Mouse (Mus musculus) erythroblast, embryonic 14.5 days (primary cell): ENCODE data around the gene Gpc6. TPM values are rescaled to one million over a fixed set of nuclear protein-coding genes. Genes with fewer than 3 reads are reported as not detected.

Experiments used
- H3K27me3 ChIP-seq: 2 replicates; pipeline ENCODE4 v1.6.1; 2012; ENCODE audit warnings: inconsistent platforms; ENCODE audit not compliant: control insufficient read depth
- H3K36me3 ChIP-seq: 2 replicates; pipeline ENCODE4 v1.6.1; 2012; ENCODE audit warnings: mild to moderate bottlenecking, inconsistent platforms; ENCODE audit not compliant: control insufficient read depth
- H3K4me1 ChIP-seq: 2 replicates; pipeline ENCODE4 v1.6.1; 2012; ENCODE audit warnings: inconsistent platforms; ENCODE audit not compliant: control insufficient read depth
- H3K4me3 ChIP-seq: replicated peaks from 2 replicates; pipeline ENCODE3; 2012; ENCODE audit warnings: moderate library complexity, mild to moderate bottlenecking, inconsistent platforms
- H3K9me3 ChIP-seq: 2 replicates; pipeline ENCODE4 v1.6.1; 2012; ENCODE audit warnings: low read length, inconsistent platforms, mixed read lengths; ENCODE audit not compliant: control insufficient read depth
- GATA1 ChIP-seq: IDR thresholded peaks from 2 replicates; pipeline ENCODE4 v1.6.1; 2012; ENCODE audit warnings: low read length, inconsistent platforms, mixed read lengths
- TAL1 ChIP-seq: IDR thresholded peaks from 3 replicates; pipeline ENCODE4 v1.6.1; 2012; ENCODE audit warnings: low read length, inconsistent platforms, mixed read lengths
- polyA plus RNA-seq: library from polyadenylated mRNA; stranded (reverse); fragments of >175 nt; gene quantifications from 2 replicates; pipeline ENCODE4 v1.2.3, GENCODE M21; 2012

Gene Gpc6
- polyA plus RNA-seq, 1 experiment = not detected

DNA sequence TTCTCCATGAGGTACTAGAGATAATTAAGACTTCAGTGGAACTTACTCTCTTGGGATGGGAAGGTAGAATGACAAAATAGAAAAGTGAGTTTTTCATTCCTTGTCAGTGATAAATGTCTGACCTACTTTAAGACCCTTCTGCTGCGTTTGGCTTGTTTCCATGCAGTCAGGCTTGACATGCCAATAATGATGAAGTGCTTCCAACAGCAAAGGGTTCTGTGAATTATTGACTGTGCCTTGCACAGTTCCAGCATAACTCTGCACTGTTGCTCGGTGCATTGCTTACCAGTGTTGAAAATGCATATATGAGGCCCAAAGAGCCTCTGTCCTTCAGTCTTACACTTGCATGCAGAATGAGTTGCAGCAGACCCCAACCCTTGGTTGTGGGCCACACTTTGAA, 548.3 kb downstream of the Gpc6 start:
- Histone ChIP-seq H3K9me3 (peaks cover 23% of the 10 kb centered on the region), H3K36me3 (no peaks in the 10 kb centered on the region)
- TF ChIP-seq TAL1 (no peak), GATA1 (no peak)

DNA sequence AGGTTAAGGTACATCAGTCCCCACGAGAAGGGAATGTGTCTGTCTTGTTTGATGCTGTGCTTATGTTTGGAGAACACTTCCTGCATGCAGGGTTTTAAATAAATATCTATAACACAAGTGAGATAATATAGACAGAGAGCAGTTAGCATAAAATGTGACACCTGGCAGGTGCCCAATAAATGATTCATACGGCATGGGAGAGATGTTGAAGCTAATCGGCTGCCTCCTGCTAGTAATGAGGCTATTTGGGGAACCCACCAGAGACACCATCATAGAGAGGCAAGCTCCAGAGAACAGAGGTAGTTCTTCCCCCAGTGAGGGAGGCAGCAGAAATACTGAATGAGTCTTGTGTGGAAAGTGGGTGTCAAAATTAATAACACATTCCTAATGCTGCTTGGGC, 553.8 kb downstream of the Gpc6 start:
- no peak overlapping the region for H3K4me3 ChIP-seq
- TF ChIP-seq GATA1 (no peak), TAL1 (no peak)
- H3K27me3 ChIP-seq = no peaks in the 10 kb centered on the region
- H3K4me1 ChIP-seq = no peaks in the 10 kb centered on the region
- no peaks in the 10 kb centered on the region for H3K9me3 ChIP-seq
- H3K36me3 ChIP-seq = no peaks in the 10 kb centered on the region

More for the DNA sequence above, 548.3 kb downstream of the Gpc6 start:
- Histone ChIP-seq H3K4me3 (no peak overlapping the region), H3K4me1 (no peaks in the 10 kb centered on the region), H3K27me3 (no peaks in the 10 kb centered on the region)

DNA sequence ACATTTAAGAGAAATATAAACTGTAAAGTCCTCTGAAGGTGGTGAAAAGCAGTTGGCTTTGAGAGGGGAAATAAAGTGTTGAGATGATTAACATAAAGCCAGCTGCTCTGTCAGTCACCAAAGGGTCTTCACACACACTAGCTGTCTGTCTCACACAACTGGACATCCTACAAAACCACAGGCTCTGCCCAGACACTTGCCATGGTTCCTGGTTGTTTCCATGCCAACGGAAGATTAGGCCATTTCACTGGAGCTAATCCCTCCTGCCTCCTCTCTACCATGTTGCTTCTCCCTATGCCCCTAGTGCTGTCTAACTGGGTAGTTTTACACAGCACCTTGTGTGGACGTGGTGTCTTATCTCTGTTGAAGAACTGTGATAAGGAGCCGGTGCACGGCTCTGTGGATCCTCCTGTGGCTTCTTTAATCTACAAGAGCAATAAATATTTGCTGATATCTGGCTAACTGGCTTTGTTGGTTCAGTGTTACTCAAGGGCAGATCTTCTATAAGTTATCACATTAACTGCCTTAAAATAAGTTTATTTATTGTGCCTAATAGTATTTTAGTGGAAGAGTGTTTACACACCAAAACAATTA, 562.1 kb downstream of the Gpc6 start:
- Histone ChIP-seq H3K9me3 (peaks cover 6% of the 10 kb centered on the region; the same call in 1 of the 2 replicates), H3K4me3 (no peak overlapping the region), H3K4me1 (no peaks in the 10 kb centered on the region), H3K27me3 (no peaks in the 10 kb centered on the region), H3K36me3 (no peaks in the 10 kb centered on the region)
- no peak for TF ChIP-seq TAL1
- TF ChIP-seq GATA1 = no peak

DNA sequence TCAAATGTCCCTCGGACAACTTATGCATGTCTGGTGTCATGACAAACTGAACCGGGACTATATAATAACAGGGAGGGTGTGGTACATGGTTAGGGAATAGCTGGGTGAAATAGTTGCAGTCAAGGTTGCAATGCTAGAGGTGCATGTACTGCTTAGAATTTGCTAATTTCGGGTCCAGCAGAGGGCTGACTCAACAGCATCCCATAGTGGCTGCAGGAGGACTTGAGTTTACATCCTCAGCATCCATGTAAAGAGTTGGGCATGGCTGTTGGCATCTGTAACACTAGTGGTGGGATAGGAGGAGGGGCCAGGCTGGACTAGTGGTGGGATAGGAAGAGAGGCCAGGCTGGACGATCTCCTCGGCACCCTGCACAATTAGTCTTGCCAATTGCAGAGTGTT, 565.4 kb downstream of the Gpc6 start:
- Histone ChIP-seq H3K9me3 (peaks cover 6% of the 10 kb centered on the region; the same call in 1 of the 2 replicates), H3K27me3 (no peaks in the 10 kb centered on the region), H3K36me3 (no peaks in the 10 kb centered on the region), H3K4me1 (no peaks in the 10 kb centered on the region), H3K4me3 (no peak overlapping the region)
- TF ChIP-seq GATA1 (no peak), TAL1 (no peak)

DNA sequence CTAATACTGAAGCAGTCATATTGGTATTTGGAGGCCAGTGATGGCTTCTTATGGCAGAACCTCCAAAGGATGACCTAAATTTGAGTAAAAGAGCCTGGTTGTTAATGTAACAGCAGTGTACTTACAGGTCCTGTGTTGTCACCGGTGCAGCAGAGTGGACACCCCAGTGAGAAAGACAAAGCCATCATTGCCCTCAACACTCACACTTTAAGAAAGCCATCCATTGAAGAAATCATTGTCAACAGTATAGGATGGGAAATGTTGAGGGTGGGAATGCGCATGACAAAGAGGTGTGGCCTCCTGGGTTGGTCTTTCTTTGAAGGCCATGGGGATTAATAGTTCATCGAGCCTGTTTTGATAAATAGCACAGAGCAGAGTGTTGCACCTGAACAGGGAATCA, 570.0 kb downstream of the Gpc6 start:
- Histone ChIP-seq H3K4me3 (no peak overlapping the region), H3K9me3 (peaks cover 8% of the 10 kb centered on the region; the same call in 1 of the 2 replicates), H3K27me3 (no peaks in the 10 kb centered on the region), H3K36me3 (no peaks in the 10 kb centered on the region), H3K4me1 (no peaks in the 10 kb centered on the region)
- TF ChIP-seq GATA1 (no peak), TAL1 (no peak)

DNA sequence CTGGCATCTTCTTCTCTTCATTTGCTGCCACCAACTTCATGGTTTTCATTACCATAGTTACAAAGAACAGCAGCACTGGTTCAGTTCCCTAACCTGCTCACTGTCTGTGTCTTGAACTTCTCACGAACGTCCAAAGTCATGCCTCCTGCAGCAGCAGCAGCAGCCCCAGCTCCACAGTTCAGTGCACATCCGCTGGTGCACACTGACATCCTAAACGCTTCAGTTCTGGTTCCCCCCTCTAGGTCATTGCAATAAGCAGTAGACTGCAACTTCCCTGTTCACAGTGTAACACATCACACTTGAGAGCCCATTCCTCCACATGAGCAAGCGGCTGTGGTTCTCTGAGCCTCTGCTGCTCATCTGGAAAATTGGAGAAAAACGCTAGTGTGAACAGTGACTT, 573.7 kb downstream of the Gpc6 start:
- no peaks in the 10 kb centered on the region for H3K36me3 ChIP-seq
- H3K9me3 ChIP-seq = peaks cover 4% of the 10 kb centered on the region; the same call in 1 of the 2 replicates
- TF ChIP-seq GATA1 (no peak), TAL1 (no peak)
- H3K4me3 ChIP-seq = no peak overlapping the region
- H3K27me3 ChIP-seq = no peaks in the 10 kb centered on the region
- no peaks in the 10 kb centered on the region for H3K4me1 ChIP-seq

DNA sequence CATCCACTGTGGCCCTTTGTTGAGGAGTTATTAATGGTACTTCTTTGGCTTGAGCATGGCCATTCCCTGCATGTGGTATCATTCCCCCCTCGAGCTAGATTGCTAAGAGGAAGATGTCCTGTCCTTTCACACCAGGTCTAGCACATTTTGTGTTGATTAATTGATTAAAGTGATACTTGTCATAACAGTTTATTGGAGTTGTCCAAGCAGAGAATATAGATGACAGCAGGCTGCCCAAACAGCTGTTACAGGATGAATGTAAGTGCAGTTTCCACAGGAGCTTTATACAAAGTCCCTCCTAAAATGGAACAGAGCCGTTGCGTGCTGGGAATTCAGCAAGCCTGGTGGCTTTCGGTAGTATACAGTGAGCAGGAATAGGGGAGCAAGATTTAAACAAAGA, 574.2 kb downstream of the Gpc6 start:
- no peak overlapping the region for H3K4me3 ChIP-seq
- H3K27me3 ChIP-seq = no peaks in the 10 kb centered on the region
- TF ChIP-seq GATA1 (no peak), TAL1 (no peak)
- peaks cover 4% of the 10 kb centered on the region; the same call in 1 of the 2 replicates for H3K9me3 ChIP-seq
- no peaks in the 10 kb centered on the region for H3K4me1 ChIP-seq
- no peaks in the 10 kb centered on the region for H3K36me3 ChIP-seq

DNA sequence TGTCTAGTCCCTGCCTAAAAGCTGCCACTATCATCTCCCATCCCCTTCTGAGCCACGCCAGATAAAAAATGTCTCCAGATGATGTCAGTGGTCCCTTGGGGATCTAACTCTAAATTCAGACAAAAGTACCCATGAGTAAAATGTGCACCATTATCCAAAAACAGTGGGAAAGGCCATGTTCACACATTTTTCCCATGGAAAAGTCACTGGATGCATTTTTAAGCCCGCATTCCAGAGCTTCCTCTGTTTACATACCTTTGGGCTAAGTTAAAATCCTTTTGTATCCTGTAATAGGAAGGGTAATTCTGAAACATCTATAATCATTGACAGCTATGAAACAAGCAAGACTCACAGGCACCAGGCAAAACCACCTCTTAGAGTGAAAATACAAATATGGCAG, 589.7 kb downstream of the Gpc6 start:
- peaks cover 9% of the 10 kb centered on the region; the same call in 1 of the 2 replicates for H3K9me3 ChIP-seq
- TF ChIP-seq GATA1 (no peak), TAL1 (no peak)
- no peaks in the 10 kb centered on the region for H3K4me1 ChIP-seq
- H3K4me3 ChIP-seq = no peak overlapping the region
- no peaks in the 10 kb centered on the region for H3K36me3 ChIP-seq
- no peaks in the 10 kb centered on the region for H3K27me3 ChIP-seq

DNA sequence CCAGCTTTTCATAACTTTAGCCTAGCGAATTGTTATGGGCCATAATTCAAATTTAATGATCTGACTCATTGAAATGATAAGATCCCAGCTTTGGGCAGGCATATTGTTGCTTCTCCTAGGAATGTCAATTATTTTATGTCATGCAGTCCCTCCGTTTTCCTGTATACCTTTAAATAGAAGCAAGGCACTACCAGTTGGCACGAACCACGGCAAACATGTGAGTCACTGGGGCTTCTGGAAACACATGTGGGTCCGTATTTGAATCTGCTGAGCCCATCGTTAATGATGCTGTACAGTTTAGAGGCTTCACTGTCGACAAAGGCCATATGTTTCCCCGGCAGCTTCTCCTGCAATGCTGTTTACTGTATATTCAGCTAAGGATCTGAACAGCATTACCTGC, 594.5 kb downstream of the Gpc6 start:
- no peak for TF ChIP-seq GATA1
- TF ChIP-seq TAL1 = no peak
- Histone ChIP-seq H3K4me1 (no peaks in the 10 kb centered on the region), H3K4me3 (no peak overlapping the region), H3K9me3 (peaks cover 10% of the 10 kb centered on the region; the same call in 1 of the 2 replicates), H3K36me3 (no peaks in the 10 kb centered on the region), H3K27me3 (no peaks in the 10 kb centered on the region)

DNA sequence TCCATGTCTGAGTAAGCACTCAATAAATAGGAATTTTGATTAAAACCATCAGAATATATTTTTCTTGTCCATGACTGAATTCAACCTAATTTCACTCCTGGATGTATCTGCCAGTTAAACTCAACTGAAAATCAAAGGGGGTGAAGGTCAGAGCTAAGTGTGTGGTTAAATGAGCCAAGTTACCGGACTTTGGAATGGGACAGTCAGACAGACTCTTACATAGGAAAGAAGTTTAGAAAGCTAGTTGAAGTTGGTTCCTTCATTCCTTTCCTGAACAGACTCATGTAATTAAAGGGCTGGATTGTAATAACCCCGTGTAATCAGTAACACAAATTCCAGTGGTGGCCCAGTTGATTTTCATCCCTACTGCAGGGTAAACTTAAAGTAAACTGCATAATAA, 595.6 kb downstream of the Gpc6 start:
- Histone ChIP-seq H3K27me3 (no peaks in the 10 kb centered on the region), H3K4me1 (no peaks in the 10 kb centered on the region), H3K9me3 (peaks cover 9% of the 10 kb centered on the region; the same call in 1 of the 2 replicates), H3K36me3 (no peaks in the 10 kb centered on the region), H3K4me3 (no peak overlapping the region)
- TF ChIP-seq GATA1 = no peak
- no peak for TF ChIP-seq TAL1
